Mouse (Mus musculus) lung, adult 18-20 months (tissue): ENCODE results near the gene Slc37a4.
"Not testable (repeated sequence)": the region's sequence is repeated elsewhere in the genome, so short reads cannot be mapped to it uniquely, and the experiment has no call there.

Source experiments
- DNase-seq, 2 experiments: peaks; one replicate each; pipeline ENCODE4 v3.0.0; 2022; ENCODE audit warnings: mixed read lengths in 2 of 2

Gene Slc37a4

GRCm38 (mm10) chr9:44399114-44399794, 2.6 kb downstream of the Slc37a4 start:
- DNase-seq, result no peak

DNA sequence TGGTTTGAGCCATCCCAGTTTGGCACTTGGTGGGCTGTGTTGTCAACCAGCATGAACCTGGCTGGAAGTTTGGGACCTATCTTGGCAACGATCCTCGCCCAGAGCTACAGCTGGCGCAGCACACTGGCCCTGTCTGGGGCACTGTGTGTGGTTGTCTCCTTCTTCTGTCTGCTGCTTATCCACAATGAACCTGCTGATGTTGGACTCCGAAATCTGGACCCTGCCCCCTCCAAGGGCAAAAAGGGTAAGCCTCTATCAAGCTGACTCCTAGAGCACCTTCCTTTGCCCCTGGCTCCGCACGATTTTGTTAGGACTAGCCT, 3.1 kb downstream of the Slc37a4 start:
- DNase-seq, result no peak

DNA sequence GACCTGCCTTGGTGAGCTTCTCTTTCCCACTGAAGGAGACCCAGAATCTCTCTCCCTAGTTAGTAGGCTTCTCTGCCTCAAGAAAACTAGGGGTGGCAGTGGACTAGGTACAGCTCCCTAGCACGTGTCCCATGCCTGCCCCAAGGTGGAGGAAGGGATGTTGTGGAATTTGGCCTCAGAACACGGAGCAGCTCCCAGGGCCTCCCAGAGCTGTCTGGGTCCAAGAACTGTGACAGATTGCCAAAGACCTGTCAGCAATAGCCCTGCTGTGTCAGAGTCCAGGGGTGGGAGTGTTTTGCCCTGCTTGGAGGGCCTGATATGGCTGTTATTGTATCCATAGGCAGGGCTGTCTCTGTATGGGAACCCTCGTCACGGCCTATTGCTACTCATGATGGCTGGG, 4.4 kb downstream of the Slc37a4 start:
- DNase-seq, result no peak

GRCm38 (mm10) chr9:44405011-44405410, 8.4 kb downstream of the Slc37a4 start:
- DNase-seq, result no peak

GRCm38 (mm10) chr9:44406906-44407751, 10.5 kb downstream of the Slc37a4 start, which contains the start of the genes Rps25 and Trappc4:
TSS of gene Rps25 (plus strand) at chr9:44407139.
TSS of gene Trappc4 (minus strand) at chr9:44407600.
- DNase-seq, result peak; percentile 91 to 93

- no peak for DNase-seq
Measured at GRCm38 (mm10) chr9:44407752-44408097, 11.1 kb downstream of the Slc37a4 start.

DNA sequence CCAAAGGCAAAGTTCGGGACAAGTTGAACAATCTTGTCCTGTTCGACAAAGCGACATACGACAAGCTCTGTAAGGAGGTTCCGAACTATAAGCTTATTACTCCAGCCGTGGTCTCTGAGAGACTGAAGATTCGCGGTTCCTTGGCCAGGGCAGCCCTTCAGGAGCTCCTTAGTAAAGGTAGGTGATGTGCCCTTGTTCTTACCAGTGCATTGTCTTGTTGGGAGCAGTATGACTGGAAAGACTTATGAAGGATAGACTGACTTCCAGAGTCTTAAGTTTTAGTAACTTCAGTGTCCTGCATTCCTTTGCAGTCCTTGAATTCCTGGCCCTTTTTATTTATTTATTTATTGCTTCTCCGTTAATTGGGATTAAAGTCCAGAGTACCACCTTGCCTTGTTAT, 12.0 kb downstream of the Slc37a4 start:
- not testable (repeated sequence) for DNase-seq

DNA sequence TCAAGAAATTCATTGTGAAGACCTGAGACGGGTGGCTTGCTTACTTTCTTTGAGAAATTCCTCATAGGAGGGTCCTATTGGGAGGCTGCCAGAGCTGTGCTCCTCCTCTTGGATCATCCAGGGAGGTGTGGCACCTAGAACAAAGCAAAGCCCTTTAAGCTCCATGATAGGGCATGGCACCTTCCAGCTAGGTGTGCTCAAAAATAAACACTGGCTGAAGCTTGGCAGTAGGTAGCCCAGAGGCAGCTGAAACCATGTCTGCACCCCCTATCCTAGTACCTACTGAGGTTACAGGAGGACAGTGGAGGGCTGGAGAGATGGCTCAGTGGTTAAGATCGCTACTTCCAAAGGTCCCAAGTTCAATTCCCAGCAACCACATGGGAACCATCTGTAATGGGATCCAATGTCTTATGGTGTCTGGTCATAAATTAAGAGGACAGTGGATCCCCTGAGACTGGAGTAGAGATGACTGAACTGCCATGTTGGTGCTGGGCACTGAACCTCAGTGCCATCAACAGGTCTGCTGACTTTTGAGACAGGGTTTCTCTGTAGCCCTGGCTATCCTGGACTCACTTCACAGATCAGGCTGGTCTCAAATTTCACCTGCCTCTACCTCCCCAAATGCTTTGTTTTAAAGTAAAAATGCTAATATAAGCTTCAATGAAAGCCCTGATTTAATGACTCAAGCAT, 14.1 kb downstream of the Slc37a4 start:
- DNase-seq, result no peak

- no peak for DNase-seq
Measured at GRCm38 (mm10) chr9:44411601-44412130, 15.0 kb downstream of the Slc37a4 start.

- no peak for DNase-seq
Measured at GRCm38 (mm10) chr9:44412306-44412705, 15.7 kb downstream of the Slc37a4 start.

- no peak for DNase-seq
Measured at GRCm38 (mm10) chr9:44412781-44413180, 16.1 kb downstream of the Slc37a4 start.

- no peak for DNase-seq
Measured at GRCm38 (mm10) chr9:44417156-44417891, 20.7 kb downstream of the Slc37a4 start.

GRCm38 (mm10) chr9:44417892-44418363, 21.3 kb downstream of the Slc37a4 start:
- peak; percentile 93 to 95 for DNase-seq

GRCm38 (mm10) chr9:44418519-44419385, 22.1 kb downstream of the Slc37a4 start, which contains the start of gene Ccdc84:
TSS of gene Ccdc84 (minus strand) at chr9:44418569.
- no peak for DNase-seq

- not testable (repeated sequence) for DNase-seq
Measured at GRCm38 (mm10) chr9:44419730-44420129, 23.1 kb downstream of the Slc37a4 start.

GRCm38 (mm10) chr9:44420280-44420898, 23.7 kb downstream of the Slc37a4 start:
- DNase-seq, result no peak

GRCm38 (mm10) chr9:44423576-44423975, 26.9 kb downstream of the Slc37a4 start:
- no peak for DNase-seq

- DNase-seq, result no peak
Measured at GRCm38 (mm10) chr9:44432577-44433185, 36.0 kb downstream of the Slc37a4 start.

DNA sequence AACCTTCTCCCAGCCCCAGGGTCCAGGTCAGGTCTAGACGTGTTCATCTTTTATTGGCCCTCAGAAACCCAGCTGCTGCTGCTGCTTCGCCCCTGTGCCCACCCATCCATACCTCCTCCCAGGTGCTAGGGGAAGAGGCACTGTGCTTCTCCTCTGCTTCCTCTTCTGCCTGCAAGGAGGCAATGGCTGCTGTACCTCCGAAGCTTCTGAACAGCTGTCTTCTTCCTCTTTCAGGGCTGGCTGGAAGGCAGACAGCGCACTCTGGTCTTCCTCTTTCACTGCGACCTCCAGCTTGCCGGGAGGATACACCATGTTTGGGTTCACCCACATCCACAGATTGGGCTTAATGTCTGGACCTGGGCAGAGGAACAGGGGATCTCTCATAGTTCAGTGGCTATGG, 39.1 kb downstream of the Slc37a4 start:
- peak; percentile 17 to 34 for DNase-seq

GRCm38 (mm10) chr9:44440961-44441360, 44.3 kb downstream of the Slc37a4 start, which contains the start of gene Foxr1:
TSS of gene Foxr1 (minus strand) at chr9:44441136.
- DNase-seq, result no peak
